Mouse (Mus musculus) heart, postnatal 0 days (tissue): ENCODE results near the gene Vwa8.

Experiments used
- CTCF ChIP-seq: IDR thresholded peaks from 2 replicates; pipeline ENCODE4 v1.5.1; 2016; ENCODE audit warnings: antibody characterized with exemption, control low read depth, low read depth
- EP300 ChIP-seq: IDR thresholded peaks from 2 replicates; pipeline ENCODE4 v1.6.1; 2016; ENCODE audit warnings: antibody characterized with exemption, low read depth

GRCm38 (mm10) chr14:79114526-79115383 is 265.9 kb downstream of the Vwa8 start:
- no peak for TF ChIP-seq CTCF
- no peak for TF ChIP-seq EP300
